Mouse (Mus musculus): ENCODE results near the gene Sirt1.

Gene Sirt1

DNA sequence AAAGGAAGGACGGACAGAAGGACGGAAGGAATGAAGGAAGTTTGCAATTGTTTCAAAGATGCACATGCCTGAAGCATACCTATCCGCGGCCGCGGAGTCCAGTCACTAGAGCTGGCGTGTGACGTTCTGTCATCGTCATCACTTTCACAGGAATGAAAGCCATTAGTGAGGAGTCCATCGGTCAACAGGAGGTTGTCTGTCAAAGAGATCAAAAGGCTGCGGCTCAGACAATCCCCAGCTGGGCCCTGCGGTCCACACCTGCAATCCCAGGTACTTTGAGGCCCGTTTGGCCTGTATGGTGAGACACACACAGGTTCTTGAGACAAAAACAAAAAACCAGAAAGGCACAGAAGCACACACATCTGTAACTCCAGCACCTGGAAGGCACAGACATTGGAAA is 44.6 kb downstream of the Sirt1 start:
- DNase-seq (ENCODE audit: low spot score in 2 of 2): no peak

DNA sequence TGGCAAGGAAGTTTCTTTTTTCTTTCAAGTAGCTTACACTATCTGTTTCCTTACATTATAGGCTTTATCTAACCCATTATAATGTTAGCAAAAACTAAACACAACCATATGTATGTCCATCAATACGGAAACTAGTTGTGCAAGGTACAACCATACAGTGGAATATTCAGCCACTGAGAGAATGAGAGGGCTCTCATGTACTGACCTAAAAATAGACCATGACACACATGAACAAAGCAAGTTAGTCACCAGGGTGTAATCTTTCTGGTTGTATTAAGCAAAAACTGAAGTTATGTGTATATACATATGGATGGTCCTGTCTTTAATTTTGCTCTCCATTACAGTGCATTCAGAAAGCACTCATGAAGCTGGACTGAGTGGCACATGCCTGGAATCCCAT is 54.4 kb downstream of the Sirt1 start:
- no peak for DNase-seq (ENCODE audit: low spot score in 2 of 2)

- no peak for DNase-seq (ENCODE audit: low spot score in 2 of 2)
These were observed 67.8 kb downstream of the Sirt1 start for GRCm38 (mm10) chr10:63313726-63314125.

- DNase-seq (ENCODE audit: low spot score in 2 of 2): peak; percentile 74 to 79
These were observed 72.7 kb downstream of the Sirt1 start for GRCm38 (mm10) chr10:63308582-63309366.

DNA sequence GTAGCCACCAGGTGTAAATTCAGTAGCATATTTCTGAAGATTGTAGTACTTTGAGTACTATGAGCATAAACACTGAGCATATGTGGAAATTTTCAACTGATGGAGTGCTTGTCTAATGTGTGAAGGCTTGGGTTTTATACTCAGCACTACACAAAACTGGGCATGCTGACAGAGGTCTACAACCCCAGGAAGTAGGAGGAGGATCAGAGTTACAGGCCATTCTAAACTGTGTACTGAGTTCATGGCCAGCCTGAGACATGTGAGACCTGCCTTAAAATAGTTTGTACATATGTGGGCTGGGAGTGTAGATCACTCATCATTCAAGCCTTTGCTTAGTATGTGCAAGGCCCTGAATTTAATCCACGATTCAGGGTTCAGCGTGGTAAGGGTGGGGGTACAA is 79.1 kb downstream of the Sirt1 start:
- DNase-seq (ENCODE audit: low spot score in 2 of 2): no peak

DNA sequence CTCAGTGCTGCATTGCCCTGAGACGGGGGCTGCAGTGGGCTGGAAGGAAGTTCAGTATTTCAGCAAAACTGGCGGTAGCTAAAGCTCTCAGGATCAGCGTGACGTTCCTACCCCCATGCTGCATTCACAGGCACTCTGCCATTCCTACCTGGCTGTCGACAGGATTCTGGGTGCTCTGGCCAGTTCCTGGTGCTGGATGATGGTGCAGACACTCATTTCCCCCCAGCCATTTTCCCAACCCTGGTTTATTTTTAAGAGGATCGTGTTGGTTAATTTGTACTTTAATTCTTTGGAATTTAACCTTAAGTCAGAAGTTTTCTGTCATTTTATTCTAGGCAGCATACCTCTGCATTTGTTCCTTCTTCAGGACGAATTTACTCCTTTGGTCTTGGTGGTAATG is 98.7 kb downstream of the Sirt1 start:
- DNase-seq (ENCODE audit: low spot score in 2 of 2): no peak

DNA sequence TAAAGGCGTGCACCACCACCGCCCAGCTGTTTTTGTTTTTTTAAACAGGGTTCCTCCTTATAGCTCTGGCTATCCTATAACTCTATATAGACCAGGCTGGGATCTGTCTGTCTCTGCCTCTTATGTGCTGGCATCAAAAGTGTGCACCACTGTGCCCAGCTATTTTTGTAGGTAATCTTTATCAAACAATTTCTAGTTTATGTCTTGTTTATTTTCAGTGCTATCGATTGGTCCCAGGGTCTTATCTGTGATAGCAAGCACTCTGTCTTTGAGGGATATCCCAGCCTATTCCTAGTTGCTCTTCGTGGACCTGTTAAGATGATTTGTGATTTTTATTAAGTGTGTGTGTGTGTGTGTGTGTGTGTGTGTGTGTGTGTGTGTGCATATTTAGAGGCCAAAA is 99.1 kb downstream of the Sirt1 start:
- no peak for DNase-seq (ENCODE audit: low spot score in 2 of 2)

DNA sequence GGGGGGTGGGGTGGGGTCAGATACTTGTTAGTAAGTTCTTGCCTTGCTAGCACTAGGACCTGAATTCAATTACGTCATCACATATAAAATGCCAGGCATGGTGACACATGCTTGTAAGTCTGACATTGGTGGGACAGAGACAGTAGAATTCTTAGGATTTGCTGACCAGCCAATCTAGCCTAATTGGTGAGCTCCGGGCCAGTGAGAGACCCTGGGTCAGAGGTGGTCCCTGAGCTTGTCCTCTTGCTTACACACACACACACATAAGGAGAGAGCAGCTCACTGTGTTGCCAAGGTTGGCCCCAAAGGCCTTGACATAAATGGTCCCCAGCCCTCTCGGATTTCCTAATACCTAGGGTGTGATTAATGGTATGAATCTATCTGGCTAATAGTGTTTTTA is 101.7 kb downstream of the Sirt1 start:
- DNase-seq (ENCODE audit: low spot score in 2 of 2): no peak

GRCm38 (mm10) chr10:63277010-63277409 is 104.5 kb downstream of the Sirt1 start:
- DNase-seq (ENCODE audit: low spot score in 2 of 2): peak; percentile 23 to 57

DNA sequence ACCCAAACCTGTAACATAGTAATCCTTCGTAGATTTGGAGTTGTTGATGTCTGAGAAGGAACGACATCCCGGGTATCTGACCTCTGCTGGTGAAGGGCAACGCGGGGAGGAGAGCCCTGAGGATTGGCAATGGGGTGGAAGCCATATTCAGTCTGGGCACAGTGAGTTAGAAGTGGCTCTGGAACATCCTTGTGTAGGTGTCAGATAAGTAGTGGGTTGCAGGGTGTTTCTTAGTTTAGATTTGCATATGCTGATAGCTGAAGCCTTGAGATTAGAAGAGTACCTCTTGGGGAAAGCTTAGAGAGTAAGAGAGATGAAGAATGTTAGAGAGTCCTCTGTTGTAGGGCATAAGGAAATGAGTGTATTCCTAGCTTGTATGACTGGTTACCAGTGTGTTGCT is 108.6 kb downstream of the Sirt1 start:
- DNase-seq (ENCODE audit: low spot score in 2 of 2): peak in 1 of 2 experiments; percentile 15

DNA sequence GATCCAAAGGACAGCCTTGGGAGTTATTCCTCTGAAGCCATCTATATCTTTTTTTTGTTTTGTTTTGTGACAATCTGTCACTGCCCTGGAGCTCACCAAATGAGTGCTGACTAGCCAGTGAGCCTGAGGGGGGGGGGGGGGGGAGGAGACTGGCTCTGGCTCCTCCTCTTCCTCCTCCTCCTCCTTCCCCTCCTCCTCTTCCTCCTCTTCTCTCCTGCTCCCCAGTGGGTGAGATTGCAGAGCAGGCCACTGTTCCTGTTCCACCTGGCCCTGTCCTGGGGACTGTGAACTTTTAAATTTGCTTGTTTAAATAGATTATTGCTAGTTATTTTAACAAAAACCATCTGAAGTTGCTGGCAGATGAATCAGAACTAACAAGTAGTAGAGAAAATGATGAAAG is 109.1 kb downstream of the Sirt1 start:
- DNase-seq (ENCODE audit: low spot score in 2 of 2): peak in 1 of 2 experiments; percentile 12
